Mouse (Mus musculus): ENCODE data around the gene Adarb1.

Gene Adarb1

DNA sequence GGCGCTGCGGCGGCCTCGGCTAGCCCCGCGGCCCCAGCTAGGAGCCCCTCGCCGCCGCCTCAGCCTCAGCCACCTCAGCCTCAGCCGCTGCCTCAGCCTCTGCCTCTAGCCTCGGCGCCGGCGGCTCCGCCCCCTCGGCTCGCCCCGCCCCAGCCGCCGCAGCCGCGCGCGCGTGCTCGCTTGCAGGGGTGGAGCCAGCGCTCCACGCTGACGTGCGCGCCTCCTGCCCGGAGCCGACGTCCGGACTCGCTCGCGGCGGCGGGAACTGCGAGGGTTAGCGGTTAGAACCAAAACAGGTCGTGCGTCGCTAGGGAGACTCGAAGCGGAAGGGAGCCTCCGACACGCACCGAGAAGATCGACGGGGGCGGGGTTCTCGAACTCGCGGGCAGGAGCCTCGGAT is at the start of gene Adarb1:
Gene Adarb1, minus strand, starts transcription at position 133 of the 400 bp plus-strand sequence.
- peak; percentile 66 for DNase-seq (ENCODE audit: low read depth)

DNA sequence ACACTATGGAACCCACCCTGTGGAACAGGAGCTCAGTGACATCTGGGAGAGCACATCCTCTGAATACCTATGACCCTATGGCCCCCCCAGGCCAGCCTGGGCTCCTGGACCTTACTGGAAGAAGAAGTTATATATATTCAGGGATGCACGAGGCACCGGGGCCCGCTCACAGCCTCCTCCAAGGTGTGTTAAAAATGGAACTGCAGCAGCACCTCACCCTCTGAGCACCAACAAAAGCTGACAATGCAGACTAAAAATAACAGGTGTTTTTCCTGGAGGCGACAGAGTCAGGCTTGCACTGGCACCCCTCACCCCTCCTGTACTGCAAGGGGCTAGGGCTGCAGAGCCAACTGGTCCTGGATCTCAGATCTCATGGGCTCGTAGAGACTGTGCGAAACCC is 49.3 kb upstream of the Adarb1 start:
- no peak for DNase-seq (ENCODE audit: low read depth)

DNA sequence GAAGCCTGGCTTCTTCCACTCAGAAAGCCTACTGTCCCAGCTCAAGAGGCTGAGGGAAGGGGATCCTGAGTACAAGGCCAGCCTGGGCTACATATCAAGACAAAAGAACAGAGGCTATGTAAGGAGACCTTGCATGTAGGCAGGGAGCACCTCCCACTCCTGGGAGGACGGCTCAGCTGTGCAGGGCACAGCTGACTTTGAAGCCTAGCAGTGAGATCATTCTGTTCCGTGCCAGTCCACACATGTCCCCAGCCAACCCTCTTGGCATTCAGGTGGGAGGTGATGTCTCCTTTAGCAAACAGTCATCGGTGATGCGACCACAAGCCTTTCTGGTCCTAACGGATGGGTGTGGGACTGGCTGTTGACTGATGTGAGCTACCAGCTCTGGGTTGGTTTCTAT is 47.8 kb upstream of the Adarb1 start:
- no peak for DNase-seq (ENCODE audit: low read depth)

DNA sequence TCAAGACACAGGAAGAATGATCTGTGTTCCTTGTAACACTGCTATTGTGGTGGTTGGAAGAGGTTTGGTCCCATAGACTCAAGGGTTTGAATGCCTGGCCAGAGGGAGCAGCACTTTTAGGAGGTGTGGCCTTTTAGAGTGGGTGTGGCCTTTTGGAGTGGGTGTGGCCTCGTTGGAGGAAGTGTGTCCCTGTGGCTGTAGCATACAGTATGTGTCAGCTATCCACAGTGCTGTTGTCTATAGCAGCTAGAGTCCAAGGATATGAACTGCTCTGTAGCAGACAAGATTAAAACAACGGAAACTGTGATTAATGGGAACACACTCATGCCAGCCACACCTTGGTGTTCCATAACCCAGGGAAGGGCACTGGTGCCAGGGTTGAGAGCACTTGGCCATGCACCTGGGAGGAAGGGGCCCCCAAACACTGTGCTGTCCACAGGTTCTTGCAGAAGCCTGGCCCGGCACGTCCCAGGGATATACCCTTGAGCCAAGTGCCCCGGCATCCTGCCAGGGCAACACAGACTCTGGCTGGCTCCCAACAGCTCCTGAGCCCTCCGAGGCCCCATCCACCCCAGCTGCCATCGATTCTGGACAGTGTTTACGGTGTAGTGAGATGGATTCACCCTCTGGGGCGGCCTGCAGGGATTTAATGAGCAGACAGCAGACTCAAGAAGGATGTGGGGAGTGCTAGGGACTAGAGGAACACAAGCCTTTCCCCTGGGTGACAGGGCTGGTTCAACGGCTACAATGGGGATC is 46.3 kb upstream of the Adarb1 start:
- peak; percentile 28 for DNase-seq (ENCODE audit: low read depth)

DNA sequence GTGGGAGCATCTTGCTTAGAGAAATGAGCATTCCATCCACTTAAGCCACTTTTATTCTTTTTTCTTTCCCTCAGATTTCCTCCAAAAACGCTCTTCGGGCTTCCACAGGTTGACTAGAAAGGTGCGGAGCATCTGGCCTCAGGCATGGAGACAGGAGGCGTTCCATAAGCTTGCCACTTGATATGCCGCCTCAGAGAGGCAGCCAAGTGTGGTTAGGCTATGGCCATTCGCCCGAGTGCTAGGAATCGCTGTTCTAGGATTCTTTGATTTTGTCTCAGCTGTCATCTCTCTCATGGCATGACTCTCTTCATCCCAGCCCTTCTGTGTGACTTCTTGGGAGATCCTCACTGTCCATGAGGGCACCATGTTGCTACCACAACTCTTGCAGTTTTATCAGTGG is 43.1 kb upstream of the Adarb1 start:
- DNase-seq (ENCODE audit: low read depth) = no peak

DNA sequence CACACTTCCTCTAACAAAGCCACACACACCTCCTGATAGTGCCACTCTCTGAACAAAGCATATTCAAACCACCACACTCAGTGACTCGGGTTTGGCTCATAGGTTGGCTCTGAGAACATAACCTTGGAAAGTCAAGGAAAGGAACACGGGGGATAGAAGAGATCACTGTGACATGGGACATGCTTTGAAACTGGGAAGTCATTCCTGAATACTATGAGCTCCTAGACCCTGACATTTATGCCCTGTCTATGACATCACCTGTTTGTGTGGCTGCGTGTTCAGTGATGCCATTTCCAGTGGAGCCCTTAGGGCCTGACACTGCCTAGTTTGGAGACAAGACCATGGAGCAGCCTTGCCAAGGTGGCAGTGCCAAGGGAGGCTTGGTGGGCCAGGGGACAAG is 39.6 kb upstream of the Adarb1 start:
- no peak for DNase-seq (ENCODE audit: low read depth)

DNA sequence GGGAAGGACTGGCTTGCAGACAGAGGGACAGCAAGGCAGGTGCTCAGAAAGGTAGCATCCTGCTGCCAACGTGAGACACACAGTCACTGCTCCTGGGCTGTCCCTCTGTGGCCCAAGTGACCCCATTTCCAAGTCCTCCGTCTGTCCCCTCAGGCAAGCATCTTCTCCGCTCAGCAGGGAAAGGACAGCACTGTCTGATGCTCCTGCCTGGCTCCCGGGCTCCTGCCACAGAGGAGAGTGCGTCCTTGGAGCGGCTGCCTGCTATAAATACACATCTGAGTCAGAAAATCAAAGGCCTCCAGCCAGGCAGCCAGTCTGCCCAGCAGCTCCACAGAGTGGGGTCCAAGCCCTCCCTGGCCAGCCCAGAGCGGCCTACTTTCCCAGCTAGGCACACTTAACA is 38.4 kb upstream of the Adarb1 start:
- DNase-seq (ENCODE audit: low read depth) = no peak

DNA sequence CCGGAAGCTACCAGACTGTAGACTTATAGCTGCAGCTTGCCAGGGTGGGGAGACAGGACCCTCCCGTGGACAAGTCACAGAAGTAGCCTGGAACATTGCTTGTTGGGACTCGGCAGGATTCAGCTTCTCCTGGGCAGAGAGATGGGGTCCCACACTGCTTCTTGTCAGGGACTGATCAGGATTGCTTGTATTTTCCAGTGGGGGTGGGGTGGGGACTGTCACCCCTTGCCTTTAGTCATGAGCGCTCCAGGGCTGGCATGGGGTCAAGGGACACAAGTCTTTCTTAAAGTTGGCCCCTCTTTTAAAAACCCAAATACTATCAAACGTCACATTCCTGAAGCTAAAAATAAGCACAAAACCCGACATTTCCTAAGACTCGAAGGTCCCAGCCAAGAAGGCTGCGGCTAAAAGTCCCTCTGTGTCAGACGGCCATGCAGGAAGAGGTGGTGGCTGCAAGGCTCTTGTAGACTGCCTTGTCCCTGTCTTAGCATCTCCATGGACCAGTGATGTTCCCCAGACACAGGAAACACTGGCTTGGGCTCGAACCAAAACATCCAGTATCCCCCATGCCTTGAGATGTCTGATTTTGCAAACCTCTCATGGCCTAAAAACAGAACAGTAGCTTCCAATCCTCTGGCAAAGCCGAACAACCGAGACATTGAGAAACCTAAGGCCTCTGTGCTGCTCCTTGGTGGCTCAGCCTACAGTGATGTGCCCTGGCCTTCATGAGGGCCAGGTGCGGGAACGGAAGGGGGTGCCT is 37.4 kb upstream of the Adarb1 start:
- no peak for DNase-seq (ENCODE audit: low read depth)

DNA sequence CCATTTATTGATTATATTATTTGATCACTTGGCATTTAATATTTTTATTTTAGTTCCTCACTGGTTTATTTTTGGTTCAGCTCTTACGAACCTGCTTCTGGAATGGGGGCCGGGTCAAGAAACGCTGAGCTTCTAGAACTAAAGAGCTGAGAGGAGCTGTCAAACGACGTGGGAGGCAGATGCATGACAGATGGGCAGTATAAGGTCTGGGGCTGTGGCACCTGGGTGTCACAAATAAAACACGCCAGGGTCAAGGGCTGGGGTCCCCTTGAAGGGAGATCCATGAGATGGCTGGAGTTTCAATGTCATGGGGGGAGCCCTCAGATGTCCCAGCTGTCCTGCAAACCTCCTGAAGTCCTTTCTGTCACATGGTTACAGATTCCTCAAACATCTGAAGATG is 36.7 kb upstream of the Adarb1 start:
- DNase-seq (ENCODE audit: low read depth) = no peak

DNA sequence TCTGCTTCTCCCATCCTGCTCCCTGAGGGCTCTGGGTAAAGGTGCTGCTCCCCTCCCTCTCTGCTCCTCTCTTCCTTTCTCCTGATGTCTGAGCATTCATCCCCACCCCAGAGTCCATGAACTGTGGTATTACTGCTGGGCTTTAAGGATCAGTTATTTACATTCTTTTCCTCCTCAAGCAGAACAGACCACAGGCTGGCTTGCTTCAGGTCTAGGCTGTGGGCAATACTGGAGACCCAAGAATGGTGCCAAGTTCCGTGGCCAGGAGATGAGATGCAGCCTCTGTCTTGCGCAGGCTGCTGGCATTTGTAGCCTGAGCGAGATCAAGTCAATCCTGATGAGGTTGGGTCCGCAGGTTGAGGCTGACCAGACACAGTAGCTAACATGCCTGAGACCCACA is 33.8 kb upstream of the Adarb1 start:
- no peak for DNase-seq (ENCODE audit: low read depth)

DNA sequence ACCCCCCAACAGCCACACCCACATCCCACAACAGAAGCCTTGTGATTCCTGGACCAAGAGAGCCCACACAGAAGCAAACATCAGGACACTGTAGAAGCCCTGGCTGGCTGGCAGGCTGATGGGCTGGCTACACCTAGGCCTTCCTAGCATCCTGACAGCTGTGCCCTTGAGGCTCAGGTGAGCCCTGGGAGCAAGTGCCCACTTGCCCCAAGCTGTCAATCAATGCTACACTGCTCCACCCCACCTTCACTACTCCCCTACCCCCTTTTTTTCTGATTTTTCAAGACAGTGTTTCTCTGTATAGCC is 32.0 kb upstream of the Adarb1 start:
- no peak for DNase-seq (ENCODE audit: low read depth)

DNA sequence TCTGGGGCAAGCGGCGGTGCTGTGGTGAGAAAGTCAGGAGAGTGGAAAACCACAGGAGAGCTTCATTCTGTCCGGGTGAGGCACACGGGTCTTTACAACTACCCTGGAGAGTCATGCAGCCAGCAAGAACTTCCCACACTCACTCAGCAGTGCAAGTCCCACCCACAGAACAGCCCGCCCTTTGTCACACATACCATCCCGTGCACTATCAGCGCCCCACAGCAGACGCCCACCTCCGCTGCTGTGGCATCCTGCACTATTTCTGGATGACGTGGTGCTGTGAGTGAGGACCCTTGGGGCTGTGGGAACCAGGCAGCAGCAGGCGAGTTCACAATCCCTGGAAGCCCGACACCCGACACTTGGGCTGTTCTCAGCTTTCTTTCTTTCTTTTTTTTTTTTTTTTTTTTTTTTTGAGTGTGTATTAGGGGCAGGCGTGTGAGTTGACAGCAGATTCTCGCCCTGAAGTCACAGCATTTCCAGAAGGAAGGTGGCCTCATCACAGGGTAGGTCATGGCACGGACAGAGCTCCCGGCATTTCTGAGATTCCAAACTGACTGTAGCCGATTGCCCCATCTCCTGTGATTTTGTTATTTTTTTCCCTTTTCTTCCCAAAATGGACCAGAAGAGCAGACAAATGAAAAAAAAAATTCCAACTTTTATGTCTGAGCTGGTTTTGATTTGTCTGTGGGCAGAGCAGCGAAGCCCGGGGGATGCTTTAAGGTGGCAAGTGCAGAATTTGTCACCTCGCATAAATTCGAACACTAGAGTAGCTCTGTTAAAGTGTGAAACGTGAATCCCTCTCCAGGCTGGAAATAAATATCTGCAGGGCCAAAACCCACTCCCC is 31.5 kb upstream of the Adarb1 start:
- DNase-seq (ENCODE audit: low read depth) = peak; percentile 17

DNA sequence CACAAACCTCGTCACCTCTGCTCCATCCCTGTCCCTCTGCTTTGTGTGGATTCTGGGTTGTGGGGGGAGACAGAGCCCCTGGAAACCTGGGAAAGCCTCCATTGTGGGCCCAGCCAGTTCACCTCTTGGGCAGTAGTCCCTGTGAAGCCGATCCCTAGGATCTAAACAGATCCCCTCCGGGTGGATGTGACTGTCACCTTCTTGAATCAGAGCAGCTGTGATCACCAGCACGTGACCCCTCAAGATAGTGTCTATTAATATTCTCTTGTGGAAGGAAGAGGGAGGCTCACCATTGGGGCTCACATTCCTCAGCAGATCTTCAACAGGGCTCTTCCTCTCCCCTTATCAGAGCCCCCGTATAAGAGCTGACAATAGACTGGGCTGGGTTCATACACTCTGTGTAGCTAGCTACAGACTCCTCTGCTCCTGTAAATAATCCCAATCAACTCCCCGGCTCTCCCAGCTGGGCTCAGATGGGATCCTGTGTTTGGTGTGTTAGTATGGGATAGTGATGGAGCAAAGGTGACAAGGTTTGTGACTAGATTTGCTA is 30.7 kb upstream of the Adarb1 start:
- DNase-seq (ENCODE audit: low read depth) = no peak

DNA sequence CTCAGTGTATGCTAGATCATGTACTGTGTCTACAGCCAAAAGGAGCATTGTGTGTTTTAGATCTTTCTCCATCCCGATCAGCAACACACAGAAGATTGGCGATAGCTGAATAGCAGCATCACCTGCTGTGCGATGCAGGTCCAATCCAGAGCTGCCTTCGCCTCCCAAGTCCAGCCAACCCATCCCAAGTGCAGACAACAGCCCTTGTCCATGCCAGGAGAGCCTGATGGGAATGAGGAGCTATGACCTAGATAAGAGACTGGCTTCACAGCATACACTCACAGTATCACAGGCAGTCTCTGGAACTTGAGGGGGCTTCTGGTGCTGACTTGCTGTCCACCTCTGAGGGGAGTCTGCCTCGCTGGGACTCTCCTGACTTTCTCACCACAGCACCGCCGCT is 30.1 kb upstream of the Adarb1 start:
- DNase-seq (ENCODE audit: low read depth) = no peak

DNA sequence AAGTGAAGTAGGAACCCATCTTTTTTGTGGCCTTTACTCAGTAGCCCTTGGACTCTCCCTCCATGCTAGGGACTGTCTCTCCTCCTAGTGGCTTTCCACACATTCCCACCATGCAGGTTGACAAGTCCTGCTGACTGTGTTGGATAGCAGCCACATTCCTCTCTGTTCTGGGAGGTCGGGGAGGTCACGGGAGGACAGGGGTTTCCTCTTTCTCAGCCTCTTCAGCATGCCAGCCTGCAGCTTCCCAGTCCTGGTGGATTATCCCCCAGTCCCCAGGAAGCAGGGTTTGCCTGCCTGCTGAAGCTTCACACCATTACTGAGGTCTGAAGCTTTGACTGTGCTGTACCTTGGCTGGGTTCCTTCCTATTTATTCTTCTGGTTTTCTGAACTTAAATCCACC is 29.7 kb upstream of the Adarb1 start:
- no peak for DNase-seq (ENCODE audit: low read depth)

DNA sequence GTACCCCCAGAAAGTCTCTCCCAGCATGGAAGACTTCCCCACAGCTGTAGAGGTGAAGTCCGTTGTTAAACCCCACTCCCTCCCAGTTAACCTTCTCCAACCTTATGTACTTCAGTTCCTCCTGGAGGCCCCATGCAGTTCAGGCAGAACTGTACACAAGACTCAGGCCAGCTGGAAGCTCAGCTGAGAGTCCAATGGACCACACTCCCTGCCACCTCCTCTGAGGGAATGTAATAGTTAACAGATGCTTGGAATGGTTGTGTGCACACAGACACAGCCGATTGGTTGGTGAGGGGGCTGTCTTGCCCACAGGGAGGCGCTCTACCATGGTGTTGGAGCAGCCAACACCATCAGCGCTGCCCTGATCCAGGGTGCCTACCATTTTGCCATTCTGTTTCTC is 24.2 kb upstream of the Adarb1 start:
- no peak for DNase-seq (ENCODE audit: low read depth)

DNA sequence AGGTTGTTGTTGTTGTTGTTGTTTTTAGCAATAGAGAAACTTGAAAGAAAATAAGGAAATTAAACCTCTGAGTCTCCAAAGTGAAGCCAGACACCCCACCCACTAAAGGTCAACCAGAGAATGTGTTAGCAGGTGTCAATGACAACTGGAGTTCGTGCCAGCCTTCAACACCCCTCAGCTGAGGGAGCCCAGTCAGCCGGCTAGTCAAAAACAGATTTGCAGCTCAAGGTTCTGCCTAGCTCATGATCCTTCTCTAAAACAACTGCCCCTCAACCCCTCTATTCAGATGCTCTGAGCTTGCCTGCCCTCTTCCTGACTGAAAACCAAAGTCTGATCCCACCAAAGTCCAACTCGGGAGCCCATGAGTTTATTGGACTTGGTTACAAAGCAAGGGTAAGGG is 23.7 kb upstream of the Adarb1 start:
- no peak for DNase-seq (ENCODE audit: low read depth)

DNA sequence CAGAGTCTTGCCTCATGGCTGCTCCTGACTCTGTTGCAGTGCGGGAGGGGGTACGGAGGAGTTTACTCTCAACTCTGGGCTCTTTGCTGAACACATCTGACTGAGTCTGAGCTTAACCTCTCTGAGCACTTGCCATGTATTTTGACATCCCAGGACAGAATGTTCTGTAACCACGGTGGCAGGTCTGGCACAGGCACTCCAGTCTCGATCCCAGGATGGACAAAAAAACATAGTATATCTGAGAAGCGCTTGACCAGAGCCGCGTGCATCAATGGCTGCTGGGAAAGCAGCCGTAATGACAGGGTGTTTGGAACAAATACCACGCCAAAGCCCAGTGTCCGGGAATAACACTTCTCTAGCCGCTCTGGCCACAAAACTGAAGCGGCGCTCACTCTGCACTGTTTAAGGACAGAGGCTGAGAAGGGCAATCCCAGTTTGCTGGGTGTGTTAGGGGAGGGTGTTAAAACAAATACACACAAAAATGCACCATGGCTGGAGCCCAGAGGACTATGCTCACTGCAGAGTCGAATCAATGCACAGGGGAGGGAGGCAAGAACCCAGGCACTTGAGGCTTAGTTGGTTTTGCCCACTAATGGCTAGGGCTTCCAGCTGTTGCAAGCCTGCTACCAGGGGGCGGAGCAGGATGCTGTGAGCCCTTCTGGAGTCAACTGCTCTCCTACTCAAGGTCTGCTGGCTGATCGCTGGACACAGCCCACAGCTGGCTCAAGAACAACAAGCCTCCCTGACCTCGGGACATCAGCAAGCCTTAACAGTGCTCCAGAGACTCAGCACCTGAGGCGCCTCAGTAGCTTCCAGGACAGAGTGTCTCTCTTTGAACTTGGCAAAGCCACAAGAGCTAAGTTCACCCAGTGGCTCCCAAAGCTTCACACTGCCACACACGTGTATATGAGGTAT is 23.0 kb upstream of the Adarb1 start:
- DNase-seq (ENCODE audit: low read depth) = no peak

DNA sequence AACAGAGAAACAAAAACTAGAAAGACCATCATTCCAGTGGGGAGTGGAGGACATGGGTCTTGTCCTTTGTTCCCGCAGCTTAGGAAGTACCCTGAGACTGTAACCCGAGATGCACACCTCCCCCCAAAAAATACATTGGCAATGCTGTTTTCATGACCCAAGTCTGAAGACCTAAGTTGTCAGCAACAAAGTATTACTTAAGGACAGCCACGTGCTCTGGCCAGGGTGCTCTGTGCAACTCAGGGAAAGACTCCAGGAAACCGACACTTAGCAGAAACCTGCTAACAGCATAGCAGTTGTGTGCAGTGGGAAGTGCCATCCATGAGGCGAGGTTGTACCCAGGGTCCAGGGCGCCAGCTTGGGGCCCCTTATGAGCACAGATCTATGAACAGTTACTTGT is 22.2 kb upstream of the Adarb1 start:
- DNase-seq (ENCODE audit: low read depth) = no peak

DNA sequence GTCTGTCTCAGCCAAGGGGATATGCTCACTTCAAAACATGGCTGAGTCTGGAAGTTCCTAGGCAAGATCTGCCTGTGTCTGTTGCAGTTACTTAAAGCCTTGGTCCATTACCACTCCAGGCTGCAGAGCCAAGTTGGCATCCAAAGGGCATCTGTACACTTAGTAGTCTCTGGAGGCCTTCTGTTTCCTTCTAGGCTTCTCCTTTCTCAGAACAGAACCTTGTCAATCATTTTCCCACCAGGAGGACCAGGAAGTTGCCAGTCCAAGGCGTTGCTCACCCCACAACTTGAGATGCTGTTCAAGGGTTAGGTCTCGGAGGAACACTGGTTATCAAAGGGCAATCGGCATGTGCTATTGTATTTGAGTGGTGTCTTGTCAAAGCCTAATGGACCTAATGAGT is 21.0 kb upstream of the Adarb1 start:
- DNase-seq (ENCODE audit: low read depth) = no peak

DNA sequence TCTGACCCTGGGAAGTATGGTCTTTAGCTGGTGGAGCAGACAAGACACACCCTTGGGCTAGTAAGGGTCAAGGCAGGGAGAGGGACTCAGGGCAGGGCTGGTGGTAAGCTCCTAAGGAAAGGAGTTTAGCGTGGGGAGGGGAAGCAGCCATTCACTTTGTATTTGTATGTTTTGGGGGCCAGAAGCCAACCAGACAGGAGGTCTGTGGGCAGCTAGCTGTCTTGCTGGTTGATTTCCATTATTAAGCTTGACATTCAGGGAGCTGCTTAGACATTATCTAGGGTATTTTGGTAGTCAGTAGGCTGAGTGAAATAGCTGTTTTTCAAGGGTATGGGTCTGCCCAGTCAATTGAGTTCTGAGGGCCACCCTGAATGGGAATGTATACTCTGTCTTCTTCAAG is 20.0 kb upstream of the Adarb1 start:
- no peak for DNase-seq (ENCODE audit: low read depth)

DNA sequence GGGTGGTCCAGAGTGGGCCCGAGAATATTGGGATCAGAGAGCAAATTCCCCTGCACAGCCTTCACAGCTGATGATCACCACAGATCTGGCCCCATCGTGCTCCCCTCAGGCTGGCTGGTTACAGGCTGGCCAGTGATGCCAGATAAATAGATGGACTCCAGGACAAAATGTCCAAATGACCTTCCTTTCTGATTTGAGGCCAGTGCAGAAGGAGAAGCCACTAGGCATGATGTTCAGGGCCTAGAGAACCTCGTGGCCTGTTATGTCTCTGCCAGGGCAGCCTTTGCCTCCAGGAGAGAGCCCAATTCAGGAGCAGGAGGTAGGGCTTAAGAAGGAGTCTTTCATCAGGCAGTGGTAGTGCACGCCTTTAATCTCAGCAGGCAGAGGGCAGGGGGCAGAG is 17.3 kb upstream of the Adarb1 start:
- DNase-seq (ENCODE audit: low read depth) = no peak
